In genomic region chr4:141632111-141632873, GRCm38 (mm10) we compare ENCODE assay signal across 34 mouse cellular contexts. TPM values are rescaled to one million over a fixed set of nuclear protein-coding genes. Genes with fewer than 3 reads are reported as not detected.
A peak's percentile ranks its signal among the peaks of the same experiment; 100 is the strongest.
DNase-seq lines count a peak whose midpoint lies in the region; ATAC-seq and TF ChIP-seq lines count a peak whose summit lies in the region.
"Had no signal": no experiment of that assay in that cellular context is flagged by ENCODE, and none has a peak within 500 bp of the region (broad histone marks: within the 10 kb centered on the region; RNA-seq: fewer than 3 reads in every experiment).

No protein-coding gene starts in this region.

- no peak for TF ChIP-seq CTCF in lung, postnatal 0 days (IDR thresholded peaks at IDR 0.05)

- no peaks in the 10 kb centered on the region for H3K4me1 ChIP-seq in lung, postnatal 0 days (ENCODE audit: insufficient read depth, low read depth, low read length)
- H3K4me1 ChIP-seq: embryonic facial prominence, embryonic 13.5 days; forebrain, embryonic 15.5 days; hindbrain, embryonic 13.5 days; kidney, embryonic 15.5 days; midbrain, embryonic 13.5 days; neural tube, embryonic 13.5 days; stomach, embryonic 15.5 days had no signal

- TF ChIP-seq EP300 in lung, postnatal 0 days (IDR thresholded peaks at IDR 0.05) = no peak

- H3K9me3 ChIP-seq in lung, postnatal 0 days (ENCODE audit: low read length) = no peaks in the 10 kb centered on the region
- H3K9me3 ChIP-seq: embryonic facial prominence, embryonic 13.5 days; forebrain, embryonic 10.5 days; forebrain, embryonic 15.5 days; G1E; hindbrain, embryonic 13.5 days; kidney, embryonic 15.5 days; midbrain, embryonic 13.5 days; neural tube, embryonic 13.5 days; stomach, embryonic 15.5 days had no signal

- no peak overlapping the region for H3K9ac ChIP-seq in lung, postnatal 0 days (replicated peaks; ENCODE audit: low read depth)
- H3K9ac ChIP-seq: embryonic facial prominence, embryonic 13.5 days; forebrain, embryonic 15.5 days; hindbrain, embryonic 13.5 days; kidney, embryonic 15.5 days; liver, embryonic 14.5 days; midbrain, embryonic 13.5 days; neural tube, embryonic 13.5 days; stomach, embryonic 15.5 days had no signal

- peaks cover 64% of the 10 kb centered on the region for H3K36me3 ChIP-seq in lung, postnatal 0 days (ENCODE audit: insufficient read depth, low read length)

- no peak; the same call in 1 of the 2 replicates for ATAC-seq in lung, postnatal 0 days
- ATAC-seq: forebrain, embryonic 15.5 days; intestine, embryonic 16.5 days; midbrain, embryonic 13.5 days had no signal

- 84% methylated on average over 21 of the region's 21 CpGs for WGBS in lung, postnatal 0 days

- H3K4me3 ChIP-seq in lung, postnatal 0 days (ENCODE audit: low read depth, low read length) = no peak overlapping the region
- H3K4me3 ChIP-seq: embryonic facial prominence, embryonic 13.5 days; forebrain, embryonic 10.5 days; forebrain, embryonic 15.5 days; hindbrain, embryonic 13.5 days; kidney, embryonic 15.5 days; megakaryocyte, embryonic 14.5 days; midbrain, embryonic 13.5 days; neural tube, embryonic 13.5 days; stomach, embryonic 15.5 days had no signal

- peak; percentile 66 for DNase-seq in adrenal gland, adult 2 months
- no peak for DNase-seq in adrenal gland, postnatal 4 days (ENCODE audit: low spot score in 2 of 2)
- peak; percentile 46 to 54 for DNase-seq in lung, adult 18-20 months
- no peak for DNase-seq in lung, postnatal 0 days (ENCODE audit: low spot score)
- peak; percentile 56 to 70 for DNase-seq in adrenal gland, postnatal 36 days
- DNase-seq in lung, postnatal 4 days = peak; percentile 58 to 85
- no peak for DNase-seq in left cerebral cortex, adult 9 months (ENCODE audit: low spot score in 2 of 2)
- DNase-seq: cerebellum, adult 18-20 months; cerebellum, postnatal 10 days; gastrocnemius, postnatal 25 days; heart, adult 18-20 months; heart, postnatal 4 days; layer of hippocampus, adult 9-11 months; liver; thymus, adult 18-20 months; thymus, postnatal 36 days had no signal

- no peaks in the 10 kb centered on the region for H3K27me3 ChIP-seq in lung, postnatal 0 days (replicated peaks; ENCODE audit: insufficient read depth, low read length)
- H3K27me3 ChIP-seq: embryonic facial prominence, embryonic 13.5 days; forebrain, embryonic 15.5 days; hindbrain, embryonic 13.5 days; kidney, embryonic 15.5 days; megakaryocyte, embryonic 14.5 days; midbrain, embryonic 13.5 days; neural tube, embryonic 13.5 days; stomach, embryonic 15.5 days had no signal

- no peak overlapping the region for H3K4me2 ChIP-seq in lung, postnatal 0 days (replicated peaks; ENCODE audit: low read depth, low read length)
- H3K4me2 ChIP-seq: embryonic facial prominence, embryonic 13.5 days; forebrain, embryonic 15.5 days; heart, embryonic 11.5 days; hindbrain, embryonic 13.5 days; kidney, embryonic 15.5 days; midbrain, embryonic 13.5 days; neural tube, embryonic 13.5 days; stomach, embryonic 15.5 days had no signal

- H3K27ac ChIP-seq in lung, postnatal 0 days (ENCODE audit: low read length) = no peak overlapping the region
- H3K27ac ChIP-seq: embryonic facial prominence, embryonic 13.5 days; forebrain, embryonic 10.5 days; forebrain, embryonic 15.5 days; hindbrain, embryonic 13.5 days; kidney, embryonic 15.5 days; liver, embryonic 14.5 days; midbrain, embryonic 13.5 days; neural tube, embryonic 13.5 days; stomach, embryonic 15.5 days had no signal

RNA-seq across cellular contexts. Expression of gene Slc25a34, which starts 8.7 kb away (rescaled TPM):
- total RNA-seq in adrenal gland, adult 2 months (2021) = 10 to 100 TPM in 1 of 2 experiments, 1 to 10 TPM in 1; 9.2 to 14.2 TPM
- polyA plus RNA-seq in adrenal gland, adult 2 months (2012; rRNA removed) = 4.3 and 5.7 TPM in 2 replicates
- total RNA-seq in adrenal gland, postnatal 4 days (2021) = 1 to 10 TPM; 7.4 to 9.5 TPM
- 1.1 and 1.2 TPM in 2 replicates for polyA plus RNA-seq in lung, postnatal 0 days (2015; fragmentation: Nextera tagmentation; extraction: Ambion mirVana)
- 1 to 10 TPM; 3.0 to 7.0 TPM for total RNA-seq in adrenal gland, postnatal 36 days (2021)
- polyA plus RNA-seq: embryonic facial prominence, embryonic 13.5 days; forebrain, embryonic 10.5 days; G1E; heart, embryonic 11.5 days; limb, embryonic 11.5 days had no signal

RNA-seq across cellular contexts. Expression of gene Tmem82, which starts 13.9 kb away (rescaled TPM):
- 1 to 10 TPM in 1 of 2 experiments, under 1 TPM in 1; 0.93 to 1.6 TPM for total RNA-seq in adrenal gland, adult 2 months (2021)
- polyA plus RNA-seq in adrenal gland, adult 2 months (2012; rRNA removed) = 2.8 TPM in 2 replicates
- 1 to 10 TPM; 3.7 to 3.8 TPM for total RNA-seq in adrenal gland, postnatal 4 days (2021)
- 3.5 and 3.6 TPM in 2 replicates for polyA plus RNA-seq in lung, postnatal 0 days (2015; fragmentation: Nextera tagmentation; extraction: Ambion mirVana)
- total RNA-seq in adrenal gland, postnatal 36 days (2021) = 1 to 10 TPM in 1 of 2 experiments, under 1 TPM in 1; 0.79 to 1.3 TPM
- polyA plus RNA-seq: G1E had no signal

RNA-seq across cellular contexts. Expression of gene Fblim1, which starts 26.4 kb away (rescaled TPM):
- 10 to 100 TPM in 1 of 2 experiments, 1 to 10 TPM in 1; 9.0 to 23.0 TPM for total RNA-seq in adrenal gland, adult 2 months (2021)
- polyA plus RNA-seq in adrenal gland, adult 2 months (2012; rRNA removed) = 10.4 and 12.8 TPM in 2 replicates
- total RNA-seq in adrenal gland, postnatal 4 days (2021) = 10 to 100 TPM; 24.9 to 32.1 TPM
- polyA plus RNA-seq in lung, postnatal 0 days (2015; fragmentation: Nextera tagmentation; extraction: Ambion mirVana) = 52.3 and 57.5 TPM in 2 replicates
- total RNA-seq in adrenal gland, postnatal 36 days (2021) = 10 to 100 TPM in 1 of 2 experiments, 1 to 10 TPM in 1; 9.5 to 12.9 TPM
- total RNA-seq: common myeloid progenitor, adult 5-6 weeks had no signal
- polyA plus RNA-seq: G1E had no signal

RNA-seq across cellular contexts. Expression of gene Plekhm2, which starts 32.4 kb away (rescaled TPM):
- total RNA-seq in adrenal gland, adult 2 months (2021) = 10 to 100 TPM; 47.8 to 73.2 TPM
- polyA plus RNA-seq in adrenal gland, adult 2 months (2012; rRNA removed) = 63.1 and 63.4 TPM in 2 replicates
- total RNA-seq in adrenal gland, postnatal 4 days (2021) = 10 to 100 TPM; 55.5 to 60.5 TPM
- polyA plus RNA-seq in lung, postnatal 0 days (2015; fragmentation: Nextera tagmentation; extraction: Ambion mirVana) = 5.2 and 5.3 TPM in 2 replicates
- total RNA-seq in adrenal gland, postnatal 36 days (2021) = 10 to 100 TPM; 46.0 to 65.8 TPM

RNA-seq across cellular contexts. Expression of gene Rsc1a1, which starts 53.1 kb away (rescaled TPM):
- total RNA-seq in adrenal gland, adult 2 months (2021) = not detected
- polyA plus RNA-seq in adrenal gland, adult 2 months (2012; rRNA removed) = 4.3 and 6.8 TPM in 2 replicates
- total RNA-seq in adrenal gland, postnatal 4 days (2021) = not detected
- polyA plus RNA-seq in lung, postnatal 0 days (2015; fragmentation: Nextera tagmentation; extraction: Ambion mirVana) = not detected in 2 replicates
- 1 to 10 TPM in 1 of 2 experiments, not detected in 1; 2.4 TPM for total RNA-seq in adrenal gland, postnatal 36 days (2021)
- total RNA-seq: left cerebral cortex, postnatal 14 days had no signal
- polyA plus RNA-seq: embryonic facial prominence, embryonic 13.5 days; forebrain, embryonic 15.5 days; heart, embryonic 16.5 days; intestine, embryonic 16.5 days; kidney, embryonic 15.5 days; lung, embryonic 16.5 days; midbrain, embryonic 13.5 days; neural tube, embryonic 13.5 days; stomach, embryonic 15.5 days had no signal

Comparison
In these comparisons a context has a peak if more than half of its experiments do, and no peak if none do; other contexts are left out.
1. DNase-seq: peak in adrenal gland, adult 2 months (single experiment), lung, adult 18-20 months (2 of 2), adrenal gland, postnatal 36 days (2 of 2) and lung, postnatal 4 days (2 of 2); none in adrenal gland, postnatal 4 days (0 of 2), lung, postnatal 0 days (single experiment) and left cerebral cortex, adult 9 months (0 of 2).